Mouse (Mus musculus) heart, embryonic 10.5 days (tissue): Measurements from ENCODE around the gene Dusp9. TPM values are rescaled to one million over a fixed set of nuclear protein-coding genes. Genes with fewer than 3 reads are reported as not detected.

ENCODE experiments used
- DNase-seq: peaks from one replicate; pipeline ENCODE4 v3.0.0-alpha.2; 2017; ENCODE audit warnings: low spot score
- H3K27ac ChIP-seq: fragments of 300-500 bp; sonication (generic); 2 replicates; pipeline ENCODE4 v1.5.1; 2016; ENCODE audit warnings: mild to moderate bottlenecking
- H3K27me3 ChIP-seq: fragments of 300-500 bp; sonication (generic); 2 replicates; pipeline ENCODE4 v1.6.1; 2016; ENCODE audit warnings: mild to moderate bottlenecking; ENCODE audit not compliant: poor library complexity, insufficient read depth, severe bottlenecking
- H3K36me3 ChIP-seq: fragments of 300-500 bp; sonication (generic); 2 replicates; pipeline ENCODE4 v1.6.1; 2016; ENCODE audit warnings: mild to moderate bottlenecking, moderate library complexity
- H3K4me1 ChIP-seq: fragments of 300-500 bp; sonication (generic); 2 replicates; pipeline ENCODE4 v1.6.1; 2016; ENCODE audit warnings: mild to moderate bottlenecking
- H3K4me3 ChIP-seq: fragments of 300-500 bp; sonication (generic); 2 replicates; pipeline ENCODE4 v1.5.1; 2016; ENCODE audit warnings: mild to moderate bottlenecking, moderate library complexity
- H3K9me3 ChIP-seq: fragments of 300-500 bp; sonication (generic); 2 replicates; pipeline ENCODE4 v1.6.1; 2016; ENCODE audit warnings: mild to moderate bottlenecking, moderate library complexity
- WGBS: fragments of 180-500 bp; shearing (Covaris S2); methylation state at CpG from one replicate; pipeline ENCODE4 v1.1.7; 2016; 5-methylcytosine and 5-hydroxymethylcytosine counted together
- polyA plus RNA-seq: library from polyadenylated mRNA; unstranded; fragments of >200 nt; fragmentation: Nextera tagmentation; extraction: Ambion mirVana; gene quantifications from 2 replicates; pipeline ENCODE4 v1.2.1, GENCODE M21; 2016

Dusp9 gene
- polyA plus RNA-seq, 1 experiment from 2014 or later = 65.3 TPM

DNA sequence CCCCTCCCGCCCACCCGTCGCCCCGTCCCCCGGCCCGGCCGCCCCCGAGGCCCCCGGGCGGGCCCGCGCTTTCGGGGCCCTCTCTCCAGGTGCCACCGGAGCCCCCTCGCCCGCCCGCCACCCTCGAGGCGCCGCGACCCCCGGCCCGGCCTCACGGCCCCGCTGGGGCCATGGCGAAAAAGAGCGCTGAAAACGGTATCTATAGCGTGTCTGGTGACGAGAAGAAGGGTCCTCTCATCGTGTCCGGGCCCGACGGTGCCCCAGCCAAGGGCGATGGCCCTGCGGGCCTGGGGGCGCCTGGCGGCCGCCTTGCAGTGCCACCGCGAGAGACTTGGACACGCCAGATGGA lies 34.4 kb downstream of the Dusp9 start:
- Histone ChIP-seq H3K27ac (peak overlapping the region; percentile 89), H3K27me3 (peaks cover 24% of the 10 kb centered on the region), H3K4me3 (peak overlapping the region; percentile 68), H3K36me3 (peaks cover 22% of the 10 kb centered on the region), H3K4me1 (0 out of 2 replicates have a peak, but pooled peaks cover 6% of the 10 kb centered on the region), H3K9me3 (no peaks in the 10 kb centered on the region)
- WGBS = 18% methylated on average over 41 of the region's 42 CpGs
- DNase-seq = no peak

- no peak for DNase-seq
- H3K9me3 ChIP-seq = no peaks in the 10 kb centered on the region
- peaks cover 27% of the 10 kb centered on the region for H3K36me3 ChIP-seq
- peaks cover 24% of the 10 kb centered on the region for H3K27me3 ChIP-seq
- peak overlapping the region; percentile 68 for H3K4me3 ChIP-seq
- H3K27ac ChIP-seq = peak overlapping the region; percentile 89
- 26% methylated on average over 20 of the region's 20 CpGs for whole genome bisulfite sequencing
- H3K4me1 ChIP-seq = 0 out of 2 replicates have a peak, but pooled peaks cover 6% of the 10 kb centered on the region
These were observed 34.9 kb downstream of the Dusp9 start for GRCm38 (mm10) chrX:73673968-73674661.

DNA sequence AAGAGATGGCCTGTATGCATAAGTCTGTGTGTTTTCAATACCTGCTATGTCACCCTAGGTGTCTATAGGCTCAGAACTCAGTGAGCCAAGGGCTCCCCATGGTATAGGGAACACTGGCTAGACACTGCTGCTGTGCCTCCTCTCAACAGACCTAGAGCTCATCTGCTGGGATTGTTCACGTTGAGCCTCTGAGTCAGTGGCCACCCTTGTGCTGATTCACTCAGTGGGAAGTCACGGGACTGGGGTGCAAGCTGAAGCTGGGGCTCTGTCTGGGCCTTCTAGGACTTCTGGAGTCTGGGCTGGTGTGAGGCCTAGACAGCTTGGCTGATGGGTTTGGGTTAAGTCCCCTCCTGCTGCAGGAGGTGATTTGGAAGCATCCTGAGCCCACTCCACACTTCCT lies 36.0 kb downstream of the Dusp9 start:
- H3K4me1 ChIP-seq = 0 out of 2 replicates have a peak, but pooled peaks cover 6% of the 10 kb centered on the region
- peaks cover 29% of the 10 kb centered on the region for H3K27me3 ChIP-seq
- no peak for DNase-seq
- no peak overlapping the region for H3K27ac ChIP-seq
- H3K36me3 ChIP-seq = peaks cover 38% of the 10 kb centered on the region
- H3K4me3 ChIP-seq = no peak overlapping the region
- H3K9me3 ChIP-seq = no peaks in the 10 kb centered on the region
- 68% methylated on average over 2 of the region's 2 CpGs for whole genome bisulfite sequencing

GRCm38 (mm10) chrX:73676668-73677067 lies 37.4 kb downstream of the Dusp9 start:
- Histone ChIP-seq H3K9me3 (no peaks in the 10 kb centered on the region), H3K36me3 (peaks cover 52% of the 10 kb centered on the region), H3K4me3 (no peak overlapping the region), H3K4me1 (0 out of 2 replicates have a peak, but pooled peaks cover 6% of the 10 kb centered on the region), H3K27me3 (peaks cover 29% of the 10 kb centered on the region), H3K27ac (no peak overlapping the region)
- DNase-seq = no peak
- WGBS = 96% methylated on average over 4 of the region's 4 CpGs

GRCm38 (mm10) chrX:73684156-73684555 lies 44.9 kb downstream of the Dusp9 start:
- Histone ChIP-seq H3K9me3 (no peaks in the 10 kb centered on the region), H3K36me3 (peaks cover 50% of the 10 kb centered on the region), H3K4me3 (no peak overlapping the region), H3K27me3 (peaks cover 5% of the 10 kb centered on the region; the same call in 1 of the 2 replicates), H3K4me1 (no peaks in the 10 kb centered on the region), H3K27ac (no peak overlapping the region)
- no peak for DNase-seq
- WGBS = 84% methylated on average over 2 of the region's 2 CpGs

DNA sequence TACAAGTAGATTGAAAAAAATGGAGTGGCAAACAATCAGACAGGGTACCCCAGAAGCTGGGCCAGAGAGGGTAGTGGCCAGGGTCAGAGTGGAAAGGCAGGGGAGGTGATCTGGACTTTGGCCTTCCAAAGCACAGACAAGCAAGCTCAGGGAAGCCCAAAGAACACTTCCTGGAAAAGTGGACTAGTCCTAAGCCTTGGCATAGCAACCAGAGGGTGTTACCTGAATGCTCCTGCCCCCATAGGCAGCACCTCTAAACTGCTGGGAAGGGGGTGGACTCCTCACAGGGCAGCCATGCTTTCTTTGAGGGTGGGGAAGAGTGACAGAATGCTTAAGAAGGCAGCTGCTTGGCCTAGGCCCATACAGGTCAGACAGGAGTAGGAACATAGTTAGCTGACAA lies 45.8 kb downstream of the Dusp9 start:
- no peaks in the 10 kb centered on the region for H3K9me3 ChIP-seq
- H3K4me1 ChIP-seq = no peaks in the 10 kb centered on the region
- DNase-seq = no peak
- H3K27me3 ChIP-seq = no peaks in the 10 kb centered on the region
- peaks cover 48% of the 10 kb centered on the region for H3K36me3 ChIP-seq
- H3K27ac ChIP-seq = peak overlapping the region; percentile 79
- no peak overlapping the region for H3K4me3 ChIP-seq

- WGBS = 59% methylated on average over 3 of the region's 3 CpGs
- Histone ChIP-seq H3K27ac (peak overlapping the region; percentile 79; the same call in 1 of the 2 replicates), H3K9me3 (no peaks in the 10 kb centered on the region), H3K36me3 (peaks cover 42% of the 10 kb centered on the region), H3K4me1 (no peaks in the 10 kb centered on the region), H3K4me3 (no peak overlapping the region), H3K27me3 (no peaks in the 10 kb centered on the region)
- no peak for DNase-seq
These were observed 46.4 kb downstream of the Dusp9 start for GRCm38 (mm10) chrX:73685629-73686028.

- H3K4me3 ChIP-seq = no peak overlapping the region
- no peak overlapping the region for H3K27ac ChIP-seq
- 65% methylated on average over 5 of the region's 5 CpGs for WGBS
- no peaks in the 10 kb centered on the region for H3K9me3 ChIP-seq
- peaks cover 37% of the 10 kb centered on the region for H3K36me3 ChIP-seq
- DNase-seq = no peak
- H3K27me3 ChIP-seq = peaks cover 3% of the 10 kb centered on the region; the same call in 1 of the 2 replicates
- H3K4me1 ChIP-seq = no peaks in the 10 kb centered on the region
These were observed 51.9 kb downstream of the Dusp9 start for GRCm38 (mm10) chrX:73690917-73691629.

Other genes with a start within 250 kb of the Dusp9 start
- not detected in 2 replicates for gene Gm18336, start 240.7 kb upstream of the Dusp9 start, polyA plus RNA-seq
- gene Zfp92, start 228.3 kb upstream of the Dusp9 start, polyA plus RNA-seq = 0.13 TPM in 1 of 2 replicates, not detected in the other
- not detected in 2 replicates for gene Trex2, start 204.1 kb upstream of the Dusp9 start, polyA plus RNA-seq
- 83.7 and 90.0 TPM in 2 replicates for gene Haus7, start 180.4 kb upstream of the Dusp9 start, polyA plus RNA-seq
- 18.6 and 30.3 TPM in 2 replicates for gene Bgn, start 155.8 kb upstream of the Dusp9 start, polyA plus RNA-seq
- gene Atp2b3, start 136.3 kb upstream of the Dusp9 start, polyA plus RNA-seq = 0.11 and 0.21 TPM in 2 replicates
- 7.3 and 8.0 TPM in 2 replicates for gene Pnck, start 20.7 kb downstream of the Dusp9 start, polyA plus RNA-seq
- 5.8 and 6.2 TPM in 2 replicates for gene Slc6a8, start 33.7 kb downstream of the Dusp9 start, polyA plus RNA-seq
- gene Bcap31, start 76.8 kb downstream of the Dusp9 start, polyA plus RNA-seq = 178 and 211 TPM in 2 replicates
- 9.8 and 11.7 TPM in 2 replicates for gene Abcd1, start 77.2 kb downstream of the Dusp9 start, polyA plus RNA-seq
- gene Plxnb3, start 117.7 kb downstream of the Dusp9 start, polyA plus RNA-seq = 0.13 and 0.46 TPM in 2 replicates
- gene Srpk3, start 135.0 kb downstream of the Dusp9 start, polyA plus RNA-seq = 39.2 and 81.4 TPM in 2 replicates
- gene Idh3g, start 147.5 kb downstream of the Dusp9 start, polyA plus RNA-seq = 219 and 264 TPM in 2 replicates
- 156 and 158 TPM in 2 replicates for gene Ssr4, start 147.6 kb downstream of the Dusp9 start, polyA plus RNA-seq
- gene Pdzd4, start 185.6 kb downstream of the Dusp9 start, polyA plus RNA-seq = 0.32 and 0.38 TPM in 2 replicates